Mouse (Mus musculus): ENCODE measurements around the gene Olfr782. TPM values are rescaled to one million over a fixed set of nuclear protein-coding genes. Genes with fewer than 3 reads are reported as not detected.
"Not testable (repeated sequence)": the region's sequence is repeated elsewhere in the genome, so short reads cannot be mapped to it uniquely, and the experiment has no call there.

The Olfr782 gene
- polyA plus RNA-seq (2015; fragmentation: Nextera tagmentation; extraction: Ambion mirVana), result not detected in 2 replicates

DNA sequence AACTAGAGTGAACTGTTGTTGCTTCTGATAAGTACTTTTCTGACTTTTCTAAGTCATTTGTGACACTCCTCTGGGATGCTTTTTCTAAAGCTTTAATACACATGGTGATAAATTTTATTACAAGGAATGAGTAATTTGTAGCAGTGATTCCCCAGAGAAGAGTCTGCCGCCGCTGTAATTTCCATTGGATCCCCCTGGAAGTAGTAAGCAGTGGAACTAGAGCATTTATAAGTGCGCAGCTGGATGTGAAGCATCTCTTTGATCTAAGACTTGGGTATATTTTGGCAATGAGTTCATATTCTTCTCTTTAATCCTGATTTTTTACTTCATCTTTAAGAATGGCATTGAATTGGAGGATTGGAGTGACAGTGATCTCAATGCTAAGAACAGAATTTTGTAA lies at the start of gene Olfr782:
Gene Olfr782 (plus strand): TSS at position 301 of the 400 bp plus-strand sequence.
- ATAC-seq, result no peak
- H3K9ac ChIP-seq (ENCODE audit: low read depth, low read length), result no peak within 1 kb of the TSS
- H3K4me2 ChIP-seq (ENCODE audit: low read length), result no peak within 1 kb of the TSS
- no peaks in the 10 kb centered on the region for H3K4me1 ChIP-seq (ENCODE audit: control insufficient read depth, insufficient read depth, low read depth, low read length)
- 75% methylated on average over 3 of the region's 3 CpGs for WGBS
- no peak within 1 kb of the TSS for H3K27ac ChIP-seq (ENCODE audit: low read depth, low read length)
- no peak within 1 kb of the TSS for H3K4me3 ChIP-seq (ENCODE audit: low read length)
- H3K9me3 ChIP-seq (ENCODE audit: control insufficient read depth, low read length), result no peaks in the 10 kb centered on the region
- H3K27me3 ChIP-seq (replicated peaks; ENCODE audit: control insufficient read depth, insufficient read depth, low read length), result no peaks in the 10 kb centered on the region
- no peaks in the 10 kb centered on the region for H3K36me3 ChIP-seq (ENCODE audit: control insufficient read depth, insufficient read depth, low read length)

DNA sequence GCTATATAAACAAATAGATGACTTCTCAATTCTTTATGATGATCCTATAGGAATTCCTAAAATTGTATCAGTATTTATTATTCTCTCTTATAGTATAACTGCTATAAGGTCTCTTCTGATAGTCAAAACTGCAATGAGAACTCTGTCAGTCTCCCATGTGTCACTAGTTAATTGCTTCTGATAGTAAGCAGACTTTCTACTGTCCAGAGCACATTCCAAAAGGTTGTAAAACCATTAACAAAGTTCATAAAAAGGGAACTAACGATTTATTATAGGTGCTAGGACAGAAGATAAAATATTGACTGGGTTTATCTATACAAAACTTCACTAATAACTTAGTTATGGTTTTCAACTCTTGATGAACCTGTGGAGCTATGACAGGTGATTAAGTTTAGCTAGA lies 35.7 kb upstream of the Olfr782 start:
- WGBS, result 59% methylated on average over 1 of the region's 1 CpGs
- ATAC-seq; H3K27me3 ChIP-seq (replicated peaks; ENCODE audit: control insufficient read depth, insufficient read depth, low read length); H3K9ac ChIP-seq (ENCODE audit: low read depth, low read length); H3K4me2 ChIP-seq (ENCODE audit: low read length); H3K9me3 ChIP-seq (ENCODE audit: control insufficient read depth, low read length); H3K27ac ChIP-seq (ENCODE audit: low read depth, low read length); H3K4me3 ChIP-seq (ENCODE audit: low read length); H3K4me1 ChIP-seq (ENCODE audit: control insufficient read depth, insufficient read depth, low read depth, low read length); H3K36me3 ChIP-seq (ENCODE audit: control insufficient read depth, insufficient read depth, low read length): not testable (repeated sequence)

DNA sequence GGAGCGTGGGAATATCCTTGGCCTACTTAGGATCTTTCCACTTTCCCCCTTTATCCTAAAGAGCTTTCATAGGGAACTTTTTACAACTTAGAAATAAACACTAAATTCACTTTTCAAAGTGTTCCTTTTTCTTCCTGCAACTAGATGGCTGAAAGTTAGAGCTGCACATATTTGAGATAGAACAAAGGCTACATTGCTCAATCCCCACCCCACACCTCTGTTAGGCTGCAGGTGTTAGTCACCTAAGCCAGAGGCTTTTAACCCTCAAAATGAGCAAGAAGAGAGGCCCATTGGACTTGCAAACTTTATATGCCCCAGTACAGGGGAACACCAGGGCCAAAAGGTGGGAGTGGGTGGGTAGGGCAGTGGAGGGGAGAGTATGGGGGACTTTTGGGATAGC lies 35.1 kb upstream of the Olfr782 start:
- not testable (repeated sequence) for H3K4me1 ChIP-seq (ENCODE audit: control insufficient read depth, insufficient read depth, low read depth, low read length); H3K27me3 ChIP-seq (replicated peaks; ENCODE audit: control insufficient read depth, insufficient read depth, low read length); ATAC-seq; H3K27ac ChIP-seq (ENCODE audit: low read depth, low read length); H3K4me2 ChIP-seq (ENCODE audit: low read length); H3K36me3 ChIP-seq (ENCODE audit: control insufficient read depth, insufficient read depth, low read length); H3K4me3 ChIP-seq (ENCODE audit: low read length); H3K9ac ChIP-seq (ENCODE audit: low read depth, low read length); H3K9me3 ChIP-seq (ENCODE audit: control insufficient read depth, low read length)
- no CpG with 5 or more reads among the region's 1 CpGs for WGBS

DNA sequence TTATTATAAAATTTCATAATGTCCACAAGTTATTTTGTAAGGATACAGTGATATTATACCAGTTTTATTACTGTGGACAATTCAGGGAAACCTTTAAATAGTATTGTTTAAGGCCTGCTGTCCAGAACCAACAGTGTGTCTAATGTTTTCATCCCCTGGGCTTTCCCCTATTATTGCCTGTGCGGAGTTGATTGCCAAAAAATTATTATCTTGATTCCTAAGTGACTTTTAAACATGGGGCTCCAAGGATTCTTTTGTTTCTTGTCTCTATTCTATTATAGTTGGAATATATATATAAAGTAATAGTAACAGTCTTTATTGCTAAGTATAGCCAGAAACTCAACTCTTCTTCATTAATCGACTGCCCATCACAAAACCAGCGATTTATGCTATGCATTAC lies 30.8 kb upstream of the Olfr782 start, which contains the start of gene Olfr780:
Gene Olfr780 (plus strand): TSS at position 301 of the 400 bp plus-strand sequence.
- no peak within 1 kb of the TSS for H3K27ac ChIP-seq (ENCODE audit: low read depth, low read length)
- H3K4me3 ChIP-seq (ENCODE audit: low read length), result no peak within 1 kb of the TSS
- no peaks in the 10 kb centered on the region for H3K36me3 ChIP-seq (ENCODE audit: control insufficient read depth, insufficient read depth, low read length)
- no peaks in the 10 kb centered on the region for H3K9me3 ChIP-seq (ENCODE audit: control insufficient read depth, low read length)
- WGBS, result 77% methylated on average over 3 of the region's 3 CpGs
- H3K27me3 ChIP-seq (replicated peaks; ENCODE audit: control insufficient read depth, insufficient read depth, low read length), result no peaks in the 10 kb centered on the region
- no peak for ATAC-seq
- H3K9ac ChIP-seq (ENCODE audit: low read depth, low read length), result no peak within 1 kb of the TSS
- no peaks in the 10 kb centered on the region for H3K4me1 ChIP-seq (ENCODE audit: control insufficient read depth, insufficient read depth, low read depth, low read length)
- no peak within 1 kb of the TSS for H3K4me2 ChIP-seq (ENCODE audit: low read length)

DNA sequence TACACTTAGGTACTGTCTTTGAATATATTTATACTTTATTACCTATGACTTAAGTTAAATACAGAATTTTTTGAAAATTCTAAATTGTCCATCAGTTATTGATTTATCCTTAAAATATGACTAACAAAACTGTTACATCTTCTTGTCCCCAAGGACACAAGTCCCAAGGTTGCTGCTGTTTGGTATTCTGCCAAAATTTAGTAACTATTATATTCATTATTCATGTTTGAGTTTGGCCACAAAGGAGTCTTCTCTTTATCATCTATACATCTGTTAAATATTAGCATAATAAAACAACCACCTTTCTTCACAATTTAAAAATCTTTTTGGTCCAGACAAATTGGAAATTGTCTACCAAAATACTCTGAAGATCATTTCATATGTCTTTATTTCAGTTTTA lies 20.1 kb upstream of the Olfr782 start, which contains the start of gene Olfr781:
Gene Olfr781 (plus strand): TSS at position 301 of the 400 bp plus-strand sequence.
- H3K27ac ChIP-seq (ENCODE audit: low read depth, low read length), result no peak within 1 kb of the TSS
- H3K9ac ChIP-seq (ENCODE audit: low read depth, low read length), result no peak within 1 kb of the TSS
- H3K9me3 ChIP-seq (ENCODE audit: control insufficient read depth, low read length), result no peaks in the 10 kb centered on the region
- H3K27me3 ChIP-seq (replicated peaks; ENCODE audit: control insufficient read depth, insufficient read depth, low read length), result no peaks in the 10 kb centered on the region
- H3K36me3 ChIP-seq (ENCODE audit: control insufficient read depth, insufficient read depth, low read length), result no peaks in the 10 kb centered on the region
- no peak for ATAC-seq
- no peak within 1 kb of the TSS for H3K4me3 ChIP-seq (ENCODE audit: low read length)
- H3K4me2 ChIP-seq (ENCODE audit: low read length), result no peak within 1 kb of the TSS
- no peaks in the 10 kb centered on the region for H3K4me1 ChIP-seq (ENCODE audit: control insufficient read depth, insufficient read depth, low read depth, low read length)

DNA sequence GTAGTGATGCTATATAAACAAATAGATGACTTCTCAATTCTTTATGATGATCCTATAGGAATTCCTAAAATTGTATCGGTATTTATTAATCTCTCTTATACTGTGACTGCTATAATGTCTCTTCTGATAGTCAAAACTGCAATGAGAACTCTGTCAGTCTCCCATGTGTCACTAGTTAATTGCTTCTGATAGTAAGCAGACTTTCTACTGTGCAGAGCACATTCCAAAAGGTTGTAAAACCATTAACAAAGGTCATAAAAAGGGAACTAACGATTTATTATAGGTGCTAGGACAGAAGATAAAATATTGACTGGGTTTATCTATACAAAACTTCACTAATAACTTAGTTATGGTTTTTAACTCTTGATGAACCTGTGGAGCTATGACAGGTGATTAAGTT lies 3.8 kb downstream of the Olfr782 start:
- not testable (repeated sequence) for H3K36me3 ChIP-seq (ENCODE audit: control insufficient read depth, insufficient read depth, low read length); H3K4me3 ChIP-seq (ENCODE audit: low read length); H3K4me2 ChIP-seq (ENCODE audit: low read length); ATAC-seq; H3K9me3 ChIP-seq (ENCODE audit: control insufficient read depth, low read length); H3K4me1 ChIP-seq (ENCODE audit: control insufficient read depth, insufficient read depth, low read depth, low read length); H3K27me3 ChIP-seq (replicated peaks; ENCODE audit: control insufficient read depth, insufficient read depth, low read length); H3K9ac ChIP-seq (ENCODE audit: low read depth, low read length); H3K27ac ChIP-seq (ENCODE audit: low read depth, low read length)
- WGBS, result 81% methylated on average over 2 of the region's 2 CpGs

DNA sequence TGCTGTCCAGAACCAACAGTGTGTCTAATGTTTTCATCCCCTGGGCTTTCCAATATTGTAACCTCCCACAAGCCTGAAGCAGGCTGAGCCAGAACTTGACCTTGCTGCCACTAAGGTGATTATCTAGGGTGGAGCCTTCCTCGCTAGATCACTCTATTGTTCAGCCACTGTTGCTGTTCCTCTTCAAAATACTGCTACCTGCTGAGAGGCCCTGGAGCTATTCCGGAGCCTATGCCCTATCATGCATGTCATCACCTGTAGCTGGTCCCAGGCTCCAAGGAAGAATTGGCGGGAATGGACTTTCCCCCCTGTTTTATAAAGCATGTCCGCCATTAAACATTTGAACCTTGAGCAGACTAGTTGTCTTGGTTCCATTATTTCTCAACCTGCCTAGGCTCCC lies 7.8 kb downstream of the Olfr782 start:
- not testable (repeated sequence) for H3K9ac ChIP-seq (ENCODE audit: low read depth, low read length); H3K27ac ChIP-seq (ENCODE audit: low read depth, low read length); H3K4me2 ChIP-seq (ENCODE audit: low read length); H3K9me3 ChIP-seq (ENCODE audit: control insufficient read depth, low read length); H3K27me3 ChIP-seq (replicated peaks; ENCODE audit: control insufficient read depth, insufficient read depth, low read length); H3K4me1 ChIP-seq (ENCODE audit: control insufficient read depth, insufficient read depth, low read depth, low read length); ATAC-seq; H3K36me3 ChIP-seq (ENCODE audit: control insufficient read depth, insufficient read depth, low read length); H3K4me3 ChIP-seq (ENCODE audit: low read length)
- WGBS, result 90% methylated on average over 4 of the region's 4 CpGs

DNA sequence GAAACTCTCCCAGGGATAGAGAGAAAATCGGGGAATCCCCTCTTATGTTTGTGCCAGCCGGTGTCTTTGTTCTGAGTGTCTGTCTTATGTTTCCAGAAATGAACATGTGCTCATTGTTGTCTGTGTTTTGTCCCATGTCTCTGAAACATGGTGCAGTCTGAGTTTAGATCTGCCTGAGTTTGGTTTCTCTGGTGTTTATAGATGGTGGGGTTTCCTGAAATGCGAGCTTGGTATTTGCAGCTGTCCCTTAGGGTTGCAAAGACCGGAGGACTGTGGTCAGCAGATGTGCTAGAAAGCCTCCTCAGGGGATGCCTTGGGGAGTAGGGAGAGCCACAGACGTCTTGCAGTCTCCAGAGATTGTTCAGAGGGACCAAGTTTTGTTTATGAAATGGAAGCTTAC lies 8.7 kb downstream of the Olfr782 start:
- no peaks in the 10 kb centered on the region for H3K36me3 ChIP-seq (ENCODE audit: control insufficient read depth, insufficient read depth, low read length)
- WGBS, result 81% methylated on average over 5 of the region's 5 CpGs
- no peak overlapping the region for H3K27ac ChIP-seq (ENCODE audit: low read depth, low read length)
- H3K9me3 ChIP-seq (ENCODE audit: control insufficient read depth, low read length), result no peaks in the 10 kb centered on the region; the same call in 1 of the 2 replicates
- no peak for ATAC-seq
- no peak overlapping the region for H3K4me2 ChIP-seq (ENCODE audit: low read length)
- no peaks in the 10 kb centered on the region for H3K4me1 ChIP-seq (ENCODE audit: control insufficient read depth, insufficient read depth, low read depth, low read length)
- no peak overlapping the region for H3K9ac ChIP-seq (ENCODE audit: low read depth, low read length)
- H3K27me3 ChIP-seq (replicated peaks; ENCODE audit: control insufficient read depth, insufficient read depth, low read length), result no peaks in the 10 kb centered on the region
- H3K4me3 ChIP-seq (ENCODE audit: low read length), result no peak overlapping the region

DNA sequence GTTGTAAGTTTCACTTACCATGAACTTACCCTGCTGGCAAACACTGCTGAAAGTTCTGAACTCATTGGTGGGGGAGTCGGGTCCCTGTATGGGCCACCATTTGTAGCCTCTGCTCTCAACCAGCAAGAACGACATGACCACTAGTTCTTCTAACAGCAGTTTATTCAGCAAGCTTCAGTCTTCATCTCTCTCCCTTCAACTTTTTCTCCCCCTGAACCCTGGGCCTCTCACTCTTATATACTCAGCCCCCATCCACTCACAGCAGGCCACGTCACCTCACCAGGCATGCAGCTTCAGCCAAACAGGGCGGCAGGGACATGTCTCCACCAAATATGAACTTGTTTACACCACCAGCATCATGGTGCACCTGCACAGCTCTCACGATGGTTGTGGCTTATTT lies 25.4 kb downstream of the Olfr782 start:
- WGBS, result 86% methylated on average over 5 of the region's 5 CpGs
- H3K9ac ChIP-seq (ENCODE audit: low read depth, low read length); ATAC-seq: not testable (repeated sequence)

DNA sequence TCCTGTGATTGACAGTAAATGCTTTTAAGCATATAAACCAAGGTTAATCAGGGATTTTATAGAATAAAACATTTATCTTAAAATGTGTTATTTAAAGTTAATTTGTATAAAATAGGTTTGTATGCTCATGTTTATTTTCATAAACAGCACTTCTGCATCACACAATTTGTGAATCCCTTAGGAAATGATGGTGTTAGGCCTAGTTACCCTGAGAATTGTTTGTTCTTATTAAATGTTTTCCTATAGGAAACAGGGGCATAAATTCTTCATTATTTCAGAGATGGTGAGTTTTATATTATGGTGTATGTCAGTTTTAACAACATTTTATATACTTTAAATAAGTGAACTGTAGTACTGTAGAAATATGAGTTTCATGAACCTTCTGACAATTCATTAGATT lies 35.1 kb downstream of the Olfr782 start, which contains the start of gene Olfr784:
Gene Olfr784 (plus strand): TSS at position 301 of the 400 bp plus-strand sequence.
- no peak for ATAC-seq
- H3K9me3 ChIP-seq (ENCODE audit: control insufficient read depth, low read length), result no peaks in the 10 kb centered on the region
- H3K4me2 ChIP-seq (ENCODE audit: low read length), result no peak within 1 kb of the TSS
- H3K4me3 ChIP-seq (ENCODE audit: low read length), result no peak within 1 kb of the TSS
- no peak within 1 kb of the TSS for H3K9ac ChIP-seq (ENCODE audit: low read depth, low read length)
- no peaks in the 10 kb centered on the region for H3K27me3 ChIP-seq (replicated peaks; ENCODE audit: control insufficient read depth, insufficient read depth, low read length)
- no peaks in the 10 kb centered on the region for H3K36me3 ChIP-seq (ENCODE audit: control insufficient read depth, insufficient read depth, low read length)
- no peaks in the 10 kb centered on the region for H3K4me1 ChIP-seq (ENCODE audit: control insufficient read depth, insufficient read depth, low read depth, low read length)
- H3K27ac ChIP-seq (ENCODE audit: low read depth, low read length), result no peak within 1 kb of the TSS

More for the DNA sequence above, 25.4 kb downstream of the Olfr782 start:
- H3K4me3 ChIP-seq (ENCODE audit: low read length); H3K4me2 ChIP-seq (ENCODE audit: low read length); H3K4me1 ChIP-seq (ENCODE audit: control insufficient read depth, insufficient read depth, low read depth, low read length); H3K27ac ChIP-seq (ENCODE audit: low read depth, low read length); H3K9me3 ChIP-seq (ENCODE audit: control insufficient read depth, low read length); H3K36me3 ChIP-seq (ENCODE audit: control insufficient read depth, insufficient read depth, low read length); H3K27me3 ChIP-seq (replicated peaks; ENCODE audit: control insufficient read depth, insufficient read depth, low read length): not testable (repeated sequence)
